Mouse (Mus musculus): ENCODE measurements at regions not wholly inside any gene's neighbourhood (a gene's known extent, or its start where the extent isn't known, plus 50 kb on each side); places are given as distances from the start of the nearest gene placed in this dataset.

DNA sequence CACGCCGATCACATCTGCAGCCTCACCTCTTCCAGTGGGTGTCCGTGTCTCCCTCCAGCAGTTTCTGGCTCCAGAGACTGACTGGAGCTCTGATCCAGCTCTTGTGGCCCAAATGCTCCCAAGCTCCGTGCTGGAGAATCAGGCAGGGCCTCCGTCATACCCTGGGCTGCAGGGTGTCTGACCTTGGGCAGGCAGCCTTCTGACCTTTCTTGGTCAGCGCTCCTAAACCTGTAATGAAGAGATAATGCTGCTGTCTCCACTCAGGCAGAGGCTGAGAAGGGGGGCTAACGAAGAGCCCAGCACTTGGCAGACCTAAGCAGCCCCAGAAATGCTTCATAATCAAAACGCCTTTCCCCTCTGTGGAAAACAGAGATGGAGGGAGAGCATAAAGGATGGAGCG is 89.9 kb upstream of the Mef2a start:
- peaks cover 13% of the 10 kb centered on the region; the same call in 1 of the 2 replicates for H3K4me1 ChIP-seq (replicated peaks)
- peak; percentile 36; the same call in 1 of the 2 replicates for ATAC-seq
- H3K9me3 ChIP-seq = no peaks in the 10 kb centered on the region
- no peak overlapping the region for H3K4me2 ChIP-seq (replicated peaks)
- no peak overlapping the region for H3K27ac ChIP-seq
- no peaks in the 10 kb centered on the region for H3K36me3 ChIP-seq
- WGBS = 52% methylated on average over 9 of the region's 9 CpGs
- no peaks in the 10 kb centered on the region for H3K27me3 ChIP-seq (replicated peaks)
- no peak overlapping the region for H3K9ac ChIP-seq
- H3K4me3 ChIP-seq (replicated peaks) = no peak overlapping the region

GRCm38 (mm10) chr7:67461333-67462255 is 88.9 kb upstream of the Mef2a start:
- Histone ChIP-seq H3K9ac (no peak overlapping the region), H3K4me2 (replicated peaks) (no peak overlapping the region), H3K27me3 (replicated peaks) (no peaks in the 10 kb centered on the region), H3K4me1 (replicated peaks) (peaks cover 13% of the 10 kb centered on the region; the same call in 1 of the 2 replicates), H3K36me3 (no peaks in the 10 kb centered on the region), H3K27ac (0 out of 2 replicates have a peak overlapping the region, but pooled peaks have one; percentile 36), H3K9me3 (no peaks in the 10 kb centered on the region), H3K4me3 (replicated peaks) (no peak overlapping the region)
- ATAC-seq = 0 out of 2 replicates have a peak, but pooled peaks have one; percentile 25
- 74% methylated on average over 11 of the region's 11 CpGs for whole genome bisulfite sequencing

GRCm38 (mm10) chr7:67459810-67460209 is 87.2 kb upstream of the Mef2a start:
- no peaks in the 10 kb centered on the region for H3K36me3 ChIP-seq
- 71% methylated on average over 10 of the region's 10 CpGs for WGBS

DNA sequence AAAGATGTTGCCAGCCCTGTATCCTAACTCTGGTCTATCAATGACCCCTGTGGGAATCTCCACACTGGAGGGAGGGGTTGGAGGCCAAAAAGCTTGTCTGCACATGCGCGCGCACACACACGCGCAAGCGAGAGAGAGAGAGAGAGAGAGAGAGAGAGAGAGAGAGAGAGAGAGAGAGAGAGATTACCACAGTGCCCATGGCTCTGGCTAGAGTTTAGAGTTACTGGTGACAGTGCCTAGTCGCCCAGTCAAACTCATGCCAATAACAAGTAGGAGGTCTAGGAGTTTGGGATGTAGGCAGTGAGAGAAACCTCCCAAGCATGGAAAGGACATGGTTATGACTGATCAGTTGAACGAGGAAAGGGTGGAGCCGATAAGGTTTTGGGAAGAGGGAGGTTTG is 86.6 kb upstream of the Mef2a start:
- WGBS = 93% methylated on average over 9 of the region's 9 CpGs
- no peak overlapping the region for H3K27ac ChIP-seq
- H3K36me3 ChIP-seq = no peaks in the 10 kb centered on the region
- ATAC-seq = no peak
- no peak overlapping the region for H3K9ac ChIP-seq
- H3K4me2 ChIP-seq (replicated peaks) = no peak overlapping the region
- no peaks in the 10 kb centered on the region for H3K27me3 ChIP-seq (replicated peaks)
- H3K4me1 ChIP-seq (replicated peaks) = peaks cover 13% of the 10 kb centered on the region; the same call in 1 of the 2 replicates
- no peak overlapping the region for H3K4me3 ChIP-seq (replicated peaks)
- H3K9me3 ChIP-seq = no peaks in the 10 kb centered on the region

More at GRCm38 (mm10) chr7:67459810-67460209, 87.2 kb upstream of the Mef2a start:
- no peak overlapping the region for H3K27ac ChIP-seq
- peaks cover 13% of the 10 kb centered on the region; the same call in 1 of the 2 replicates for H3K4me1 ChIP-seq (replicated peaks)
- H3K9me3 ChIP-seq = no peaks in the 10 kb centered on the region
- H3K9ac ChIP-seq = no peak overlapping the region
- H3K4me2 ChIP-seq (replicated peaks) = no peak overlapping the region
- no peaks in the 10 kb centered on the region for H3K27me3 ChIP-seq (replicated peaks)
- H3K4me3 ChIP-seq (replicated peaks) = no peak overlapping the region
- no peak for ATAC-seq

DNA sequence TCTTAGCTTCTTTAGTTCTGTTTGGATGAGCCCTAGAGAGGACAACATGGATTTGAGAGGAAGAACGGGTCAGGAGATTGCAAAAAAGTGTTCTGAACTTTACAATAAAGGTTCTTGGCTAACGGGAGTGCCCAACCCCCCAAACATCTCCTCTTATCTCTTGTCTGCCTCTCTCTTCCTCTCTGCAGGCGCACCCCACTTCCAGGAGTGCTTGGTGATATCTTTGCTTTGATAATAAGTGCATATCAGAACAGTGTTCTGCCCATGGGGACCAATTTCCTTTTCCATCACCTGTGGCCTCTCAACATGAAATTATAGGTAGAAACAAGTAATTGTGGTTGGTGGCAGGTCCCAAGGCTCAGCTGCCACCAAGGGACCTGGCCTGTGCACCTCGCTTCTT is 86.0 kb upstream of the Mef2a start:
- Histone ChIP-seq H3K27ac (no peak overlapping the region), H3K27me3 (replicated peaks) (no peaks in the 10 kb centered on the region), H3K9ac (no peak overlapping the region), H3K9me3 (no peaks in the 10 kb centered on the region), H3K36me3 (no peaks in the 10 kb centered on the region), H3K4me3 (replicated peaks) (no peak overlapping the region), H3K4me1 (replicated peaks) (peaks cover 11% of the 10 kb centered on the region; the same call in 1 of the 2 replicates), H3K4me2 (replicated peaks) (no peak overlapping the region)
- WGBS = 72% methylated on average over 4 of the region's 4 CpGs
- ATAC-seq = no peak

GRCm38 (mm10) chr7:67457898-67458297 is 85.2 kb upstream of the Mef2a start:
- Histone ChIP-seq H3K4me1 (replicated peaks) (peaks cover 5% of the 10 kb centered on the region; the same call in 1 of the 2 replicates), H3K9me3 (no peaks in the 10 kb centered on the region), H3K9ac (no peak overlapping the region), H3K27me3 (replicated peaks) (no peaks in the 10 kb centered on the region), H3K4me2 (replicated peaks) (no peak overlapping the region), H3K27ac (no peak overlapping the region), H3K4me3 (replicated peaks) (no peak overlapping the region), H3K36me3 (no peaks in the 10 kb centered on the region)
- ATAC-seq = no peak
- WGBS = 86% methylated on average over 1 of the region's 1 CpGs

DNA sequence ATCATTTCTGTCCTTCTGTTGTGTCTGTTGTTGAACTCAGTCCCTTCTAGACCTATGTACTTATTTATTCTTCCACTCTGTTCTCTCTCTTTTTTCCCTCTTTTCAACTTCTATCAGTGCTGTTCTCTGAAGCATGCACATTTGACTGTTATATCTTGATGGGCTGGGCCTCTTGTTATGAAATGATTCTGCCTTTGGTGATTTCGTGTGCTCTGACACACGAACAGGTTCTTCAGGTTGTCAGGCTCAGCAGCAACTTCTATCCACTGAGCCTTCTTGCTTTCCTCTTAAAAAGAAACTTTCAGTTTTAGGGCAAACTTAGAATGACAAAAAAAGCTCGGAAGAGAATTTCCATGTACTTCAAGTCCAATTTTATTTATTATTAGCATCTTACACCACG is 83.4 kb upstream of the Mef2a start:
- 82% methylated on average over 4 of the region's 4 CpGs for WGBS
- no peaks in the 10 kb centered on the region for H3K36me3 ChIP-seq

GRCm38 (mm10) chr7:67454458-67454857 is 81.8 kb upstream of the Mef2a start:
- no peak for ATAC-seq
- H3K4me3 ChIP-seq (replicated peaks) = no peak overlapping the region
- H3K9me3 ChIP-seq = no peaks in the 10 kb centered on the region
- no peak overlapping the region for H3K27ac ChIP-seq
- H3K27me3 ChIP-seq (replicated peaks) = no peaks in the 10 kb centered on the region
- 56% methylated on average over 4 of the region's 4 CpGs for WGBS
- H3K9ac ChIP-seq = no peak overlapping the region
- no peaks in the 10 kb centered on the region for H3K4me1 ChIP-seq (replicated peaks)
- no peak overlapping the region for H3K4me2 ChIP-seq (replicated peaks)
- no peaks in the 10 kb centered on the region for H3K36me3 ChIP-seq

More for the DNA sequence above, 83.4 kb upstream of the Mef2a start:
- Histone ChIP-seq H3K4me3 (replicated peaks) (no peak overlapping the region), H3K4me1 (replicated peaks) (no peaks in the 10 kb centered on the region), H3K9me3 (no peaks in the 10 kb centered on the region), H3K27ac (no peak overlapping the region), H3K4me2 (replicated peaks) (no peak overlapping the region), H3K27me3 (replicated peaks) (no peaks in the 10 kb centered on the region), H3K9ac (no peak overlapping the region)
- ATAC-seq = no peak

DNA sequence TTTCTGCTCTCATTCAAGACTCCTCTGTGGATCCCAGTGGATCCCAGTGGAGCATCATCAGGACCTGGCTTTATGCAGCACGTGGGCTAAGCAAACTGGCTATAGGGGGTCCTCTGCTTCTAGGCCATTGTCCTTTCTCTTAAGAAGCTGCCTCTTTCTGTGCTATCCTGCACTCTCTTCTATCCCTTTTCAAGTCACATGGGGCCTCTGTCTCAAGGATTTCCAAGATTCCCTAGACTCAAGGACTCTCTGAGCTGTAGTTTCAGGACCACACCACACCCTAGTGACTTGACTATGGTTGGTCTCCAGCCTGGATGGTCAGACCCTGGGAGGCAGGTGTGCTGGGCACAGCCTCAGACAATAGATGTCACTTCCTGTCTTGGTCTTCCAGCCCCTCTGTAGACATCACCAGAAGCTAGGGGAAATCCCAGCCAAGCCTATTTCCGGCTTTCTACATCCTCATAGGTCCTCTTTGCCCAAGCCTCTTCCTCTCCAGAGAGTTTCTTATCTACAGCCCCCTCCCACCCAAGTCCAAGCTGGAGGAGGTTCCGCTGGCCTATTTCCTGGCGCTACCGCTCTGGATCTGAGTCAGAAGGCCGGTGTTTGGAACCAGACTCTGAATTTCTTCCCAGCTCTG is 78.6 kb upstream of the Mef2a start:
- no peaks in the 10 kb centered on the region for H3K4me1 ChIP-seq (replicated peaks)
- WGBS = 79% methylated on average over 6 of the region's 6 CpGs
- H3K4me2 ChIP-seq (replicated peaks) = no peak overlapping the region
- H3K27ac ChIP-seq = no peak overlapping the region
- H3K4me3 ChIP-seq (replicated peaks) = no peak overlapping the region
- no peaks in the 10 kb centered on the region for H3K36me3 ChIP-seq
- H3K9me3 ChIP-seq = no peaks in the 10 kb centered on the region
- H3K9ac ChIP-seq = no peak overlapping the region
- ATAC-seq = no peak
- H3K27me3 ChIP-seq (replicated peaks) = no peaks in the 10 kb centered on the region

DNA sequence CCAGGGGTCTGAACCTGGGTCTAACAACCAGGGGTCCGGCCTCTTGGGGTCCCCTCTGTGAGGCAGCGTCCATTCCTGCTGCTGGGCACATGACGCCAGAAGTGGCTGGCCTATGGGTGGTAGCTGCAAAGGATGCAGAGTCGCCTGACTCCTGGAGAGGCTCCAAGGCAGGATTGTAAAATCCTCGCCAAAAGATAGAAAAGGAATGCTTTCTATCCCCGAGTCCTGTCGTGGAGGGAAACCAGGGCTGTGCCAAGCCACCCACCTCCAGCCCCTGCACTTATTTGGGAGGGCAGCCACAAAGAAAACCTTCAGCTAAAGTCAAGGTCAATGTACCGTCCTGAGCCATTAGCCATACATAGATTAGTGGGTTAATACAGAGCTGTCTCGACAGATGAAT is 73.9 kb upstream of the Mef2a start:
- Histone ChIP-seq H3K4me1 (replicated peaks) (peaks cover 17% of the 10 kb centered on the region), H3K4me2 (replicated peaks) (no peak overlapping the region), H3K36me3 (no peaks in the 10 kb centered on the region), H3K9ac (no peak overlapping the region), H3K27ac (no peak overlapping the region), H3K27me3 (replicated peaks) (no peaks in the 10 kb centered on the region), H3K9me3 (no peaks in the 10 kb centered on the region), H3K4me3 (replicated peaks) (no peak overlapping the region)
- no peak for ATAC-seq
- 59% methylated on average over 9 of the region's 9 CpGs for WGBS

- Histone ChIP-seq H3K4me3 (replicated peaks) (no peak overlapping the region), H3K9ac (no peak overlapping the region), H3K27me3 (replicated peaks) (no peaks in the 10 kb centered on the region), H3K4me1 (replicated peaks) (peaks cover 17% of the 10 kb centered on the region), H3K36me3 (no peaks in the 10 kb centered on the region), H3K9me3 (no peaks in the 10 kb centered on the region), H3K27ac (no peak overlapping the region), H3K4me2 (replicated peaks) (no peak overlapping the region)
- no peak for ATAC-seq
- 45% methylated on average over 12 of the region's 12 CpGs for WGBS
Measured at GRCm38 (mm10) chr7:67445203-67446041, 72.8 kb upstream of the Mef2a start.

DNA sequence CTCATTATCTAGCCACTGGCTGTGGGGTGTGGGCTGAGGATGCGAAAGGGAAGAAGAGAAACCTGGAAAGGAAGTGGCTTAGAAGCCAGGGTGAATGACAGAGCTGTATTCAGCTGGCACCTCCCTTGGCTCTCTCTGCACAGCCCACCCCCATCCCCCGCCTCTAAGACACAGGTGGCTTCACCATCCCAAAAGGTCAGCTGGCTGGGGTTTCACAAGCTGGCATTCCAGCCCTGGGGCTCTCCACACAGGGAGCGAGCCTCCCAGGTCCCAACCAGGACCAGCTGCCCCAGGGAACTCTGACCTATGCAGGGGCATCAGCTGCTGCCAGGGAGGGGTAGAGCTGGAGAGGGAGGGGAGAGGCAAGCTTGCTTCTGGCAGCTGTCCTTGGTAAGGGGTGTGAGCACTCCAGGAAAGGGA is 71.9 kb upstream of the Mef2a start:
- no peak overlapping the region for H3K9ac ChIP-seq
- H3K4me2 ChIP-seq (replicated peaks) = no peak overlapping the region
- ATAC-seq = peak; percentile 18; the same call in 1 of the 2 replicates
- H3K36me3 ChIP-seq = no peaks in the 10 kb centered on the region
- H3K9me3 ChIP-seq = no peaks in the 10 kb centered on the region
- no peak overlapping the region for H3K27ac ChIP-seq
- no peak overlapping the region for H3K4me3 ChIP-seq (replicated peaks)
- peaks cover 17% of the 10 kb centered on the region for H3K4me1 ChIP-seq (replicated peaks)
- H3K27me3 ChIP-seq (replicated peaks) = no peaks in the 10 kb centered on the region
- 71% methylated on average over 3 of the region's 3 CpGs for WGBS

Measured in intestine, embryonic 15.5 days (tissue).